Mouse (Mus musculus) intestine, embryonic 14.5 days (tissue): Measurements from ENCODE around the gene Ubc. TPM values are rescaled to one million over a fixed set of nuclear protein-coding genes. Genes with fewer than 3 reads are reported as not detected.

Experiments used
- ATAC-seq: fragments of 200-750 bp; cut with Nextera tagmentation; replicated peaks from 2 replicates; pipeline ENCODE4 v1.8.0; 2017; ENCODE audit warnings: low read depth, moderate number of reproducible peaks, moderate TSS enrichment, moderate library complexity; ENCODE audit not compliant: low FRiP score, low TSS enrichment
- DNase-seq: peaks from one replicate; pipeline ENCODE4 v3.0.0-alpha.2; 2018; ENCODE audit warnings: low spot score
- H3K27ac ChIP-seq: fragments of 300-500 bp; sonication (generic); 2 replicates; pipeline ENCODE4 v1.5.1; 2014; ENCODE audit warnings: low read depth, mild to moderate bottlenecking, control low read depth
- H3K27me3 ChIP-seq: fragments of 300-500 bp; sonication (generic); replicated peaks from 2 replicates; pipeline ENCODE4 v1.6.1; 2014; ENCODE audit warnings: low read length, control low read depth; ENCODE audit not compliant: control insufficient read depth, insufficient read depth
- H3K36me3 ChIP-seq: fragments of 300-500 bp; sonication (generic); 2 replicates; pipeline ENCODE4 v1.6.1; 2014; ENCODE audit warnings: low read length, control low read depth; ENCODE audit not compliant: control insufficient read depth, insufficient read depth
- H3K4me1 ChIP-seq: fragments of 300-500 bp; sonication (generic); replicated peaks from 2 replicates; pipeline ENCODE4 v1.6.1; 2014; ENCODE audit warnings: low read length, control low read depth, mixed read lengths; ENCODE audit not compliant: control insufficient read depth, insufficient read depth
- H3K4me2 ChIP-seq: fragments of 300-500 bp; sonication (generic); 2 replicates; pipeline ENCODE4 v1.6.1; 2014; ENCODE audit warnings: low read length
- H3K4me3 ChIP-seq: fragments of 300-500 bp; sonication (generic); 2 replicates; pipeline ENCODE4 v1.5.1; 2014; ENCODE audit warnings: low read depth, low read length, control low read depth, mixed read lengths
- H3K9ac ChIP-seq: fragments of 300-500 bp; sonication (generic); 2 replicates; pipeline ENCODE4 v1.6.1; 2014; ENCODE audit warnings: mild to moderate bottlenecking, low read length
- H3K9me3 ChIP-seq: fragments of 300-500 bp; sonication (generic); 2 replicates; pipeline ENCODE4 v1.6.1; 2016; ENCODE audit warnings: low read length, control low read depth; ENCODE audit not compliant: control insufficient read depth
- WGBS: fragments of 180-500 bp; shearing (Covaris S2); extraction: QIAGEN DNeasy Blood & Tissue Kit; methylation state at CpG from one replicate; pipeline ENCODE4 v1.1.7; 2014; 5-methylcytosine and 5-hydroxymethylcytosine counted together
- polyA plus RNA-seq: library from polyadenylated mRNA; unstranded; fragments of >200 nt; fragmentation: Nextera tagmentation; extraction: Ambion mirVana; gene quantifications from 2 replicates; pipeline ENCODE4 v1.2.1, GENCODE M21; 2014

Ubc gene
- polyA plus RNA-seq, 1 experiment from 2014 or later, result 949 TPM

GRCm38 (mm10) chr5:125339108-125339751, 50.8 kb downstream of the Ubc start:
- 11% methylated on average over 18 of the region's 18 CpGs for WGBS

DNA sequence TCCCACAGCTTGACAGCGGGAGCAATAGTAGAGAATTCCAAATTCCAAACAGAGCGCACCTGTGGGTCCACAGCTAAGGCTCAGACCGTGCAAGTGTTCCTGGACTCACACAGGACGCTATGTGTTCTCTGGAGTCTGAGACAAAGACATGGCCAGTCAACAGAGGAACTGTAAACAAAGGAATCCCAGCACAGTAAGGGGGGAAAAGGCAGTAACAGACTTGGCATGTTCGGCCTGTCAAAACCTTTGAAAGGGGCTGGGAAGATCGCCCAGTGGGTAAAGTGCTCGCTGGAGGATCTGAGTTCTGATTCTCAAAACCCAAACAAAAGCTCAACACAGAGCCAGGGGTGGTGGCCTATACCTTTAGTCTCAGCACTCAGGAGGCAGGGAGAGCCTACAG, 52.5 kb downstream of the Ubc start:
- no peaks in the 10 kb centered on the region for H3K9me3 ChIP-seq
- no peak overlapping the region for H3K9ac ChIP-seq
- WGBS, result 64% methylated on average over 7 of the region's 7 CpGs
- H3K4me3 ChIP-seq, result no peak overlapping the region
- no peaks in the 10 kb centered on the region for H3K27me3 ChIP-seq
- no peak for ATAC-seq
- H3K36me3 ChIP-seq, result no peaks in the 10 kb centered on the region
- H3K27ac ChIP-seq, result no peak overlapping the region
- H3K4me1 ChIP-seq, result peaks cover 17% of the 10 kb centered on the region
- DNase-seq, result no peak
- H3K4me2 ChIP-seq, result no peak overlapping the region

More at GRCm38 (mm10) chr5:125339108-125339751, 50.8 kb downstream of the Ubc start:
- peak overlapping the region; percentile 86 for H3K4me3 ChIP-seq
- no peak overlapping the region for H3K27ac ChIP-seq
- H3K4me1 ChIP-seq, result peaks cover 17% of the 10 kb centered on the region
- peak overlapping the region; percentile 77 for H3K4me2 ChIP-seq
- no peaks in the 10 kb centered on the region for H3K36me3 ChIP-seq
- no peaks in the 10 kb centered on the region for H3K27me3 ChIP-seq
- DNase-seq (peak; percentile 74), ATAC-seq (no peak)
- no peaks in the 10 kb centered on the region for H3K9me3 ChIP-seq
- peak overlapping the region; percentile 67 for H3K9ac ChIP-seq

DNA sequence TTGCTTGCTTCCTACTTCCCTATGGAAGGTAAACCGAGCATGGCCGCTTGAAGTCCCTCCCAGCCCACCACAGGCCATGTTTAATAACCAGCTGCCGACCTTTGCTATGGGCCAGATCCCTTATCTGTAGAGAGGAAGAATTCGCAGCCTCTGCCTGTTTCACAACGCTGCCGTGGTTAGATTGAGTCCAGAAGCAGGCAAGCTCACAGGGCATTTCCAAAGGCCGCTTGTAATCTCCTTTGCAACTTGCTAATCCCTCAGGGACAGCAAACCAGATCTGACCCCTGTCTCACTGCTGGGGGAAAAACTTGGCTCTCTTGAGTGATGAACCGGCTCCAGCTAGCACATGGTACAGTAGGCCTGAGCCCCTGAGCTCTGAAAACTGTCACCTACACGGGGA, 53.0 kb downstream of the Ubc start:
- Histone ChIP-seq H3K4me3 (no peak overlapping the region), H3K4me2 (no peak overlapping the region), H3K9me3 (no peaks in the 10 kb centered on the region), H3K27ac (no peak overlapping the region), H3K36me3 (no peaks in the 10 kb centered on the region), H3K4me1 (peaks cover 17% of the 10 kb centered on the region), H3K9ac (no peak overlapping the region), H3K27me3 (no peaks in the 10 kb centered on the region)
- no peak for DNase-seq
- 38% methylated on average over 9 of the region's 9 CpGs for WGBS
- no peak for ATAC-seq

Other genes starting within 250 kb of the Ubc start
- 26.1 and 27.5 TPM in 2 replicates for gene Ncor2, start 211.0 kb downstream of the Ubc start, polyA plus RNA-seq
- gene Scarb1, start 49.1 kb downstream of the Ubc start, polyA plus RNA-seq, result 47.6 and 50.8 TPM in 2 replicates
- gene Gm10382, start 880 bp downstream of the Ubc start, polyA plus RNA-seq, result 0.15 and 0.30 TPM in 2 replicates
- 9.6 and 11.3 TPM in 2 replicates for gene Dhx37, start 43.9 kb upstream of the Ubc start, polyA plus RNA-seq
- gene Bri3bp, start 51.4 kb upstream of the Ubc start, polyA plus RNA-seq, result 48.4 and 50.9 TPM in 2 replicates
- gene Aacs, start 85.6 kb upstream of the Ubc start, polyA plus RNA-seq, result 66.9 and 78.6 TPM in 2 replicates
- gene Tmem132b, start 141.6 kb upstream of the Ubc start, polyA plus RNA-seq, result 0.31 and 0.45 TPM in 2 replicates